ENCODE assay signal across 19 mouse cellular contexts in the genomic region with DNA sequence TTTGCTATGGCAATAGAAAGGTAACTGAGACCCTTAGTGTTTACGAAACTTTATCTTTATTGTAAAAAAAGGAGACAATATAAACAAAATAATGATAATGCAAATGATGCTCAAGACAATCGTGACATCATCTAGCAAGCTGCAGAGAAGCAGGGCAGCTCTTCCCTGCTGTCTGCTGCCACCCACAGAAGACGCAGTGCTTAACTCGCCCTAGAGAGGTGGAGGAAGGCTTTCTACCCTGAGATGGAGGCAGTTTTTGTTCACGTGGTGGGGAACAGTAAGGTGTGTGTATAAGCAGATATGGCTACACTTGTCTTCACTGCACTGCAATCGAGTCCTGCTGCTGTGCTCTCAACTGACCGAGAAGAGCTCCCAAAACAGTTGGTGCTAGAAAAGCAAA.
DNase-seq lines count a peak whose midpoint lies in the region; ATAC-seq lines count a peak whose summit lies in the region.
"Had no signal": no experiment of that assay in that cellular context is flagged by ENCODE, and none has a peak within 500 bp of the region (broad histone marks: within the 10 kb centered on the region; RNA-seq: fewer than 3 reads in every experiment).

No protein-coding gene starts in this region.

- ATAC-seq in frontal cortex, adult (ENCODE audit: low TSS enrichment), result peak; percentile 84
- ATAC-seq: activated CD4-positive, CD25-positive, alpha-beta regulatory T cell, adult 4 months; CD4-positive, CD25-positive, alpha-beta regulatory T cell, adult 4 months; forebrain, embryonic 14.5 days; forebrain, embryonic 16.5 days; Patski had no signal

- DNase-seq in frontal cortex, postnatal 25 days (ENCODE audit: low spot score in 2 of 2), result no peak
- DNase-seq in testis, postnatal 10 days (ENCODE audit: low spot score), result peak; percentile 7
- DNase-seq in testis, postnatal 14 days (ENCODE audit: low spot score), result no peak
- DNase-seq in adrenal gland, adult (ENCODE audit: inconsistent age in 2 of 2, low spot score in 1 of 2), result no peak
- DNase-seq: adrenal gland, adult 2 months; adrenal gland, postnatal 10 days; adrenal gland, postnatal 25 days; B cell, adult 2 months; cerebellum, adult 11-12 months; cerebellum, adult 2 months; cerebellum, adult 9-10 months; cerebellum, postnatal 10 days; embryo, embryonic 11 days had no signal
